Mouse (Mus musculus) lung, adult 2 months (tissue): Measurements from ENCODE around the gene P4ha1.

Experiments
- CTCF ChIP-seq: fragments of 200-500 bp; IDR thresholded peaks from 2 replicates; pipeline ENCODE4 v1.5.1; 2011; ENCODE audit warnings: mild to moderate bottlenecking, low read length, control low read depth; ENCODE audit not compliant: insufficient read depth
- POLR2A ChIP-seq: fragments of 200-500 bp; IDR thresholded peaks from 2 replicates; pipeline ENCODE4 v1.6.1; 2011; ENCODE audit warnings: low read depth, mild to moderate bottlenecking, control low read depth, low read length, borderline replicate concordance; ENCODE audit errors: extremely low read depth

GRCm38 (mm10) chr10:59292558-59292957 is 30.5 kb upstream of the P4ha1 start:
- TF ChIP-seq CTCF, result peak; percentile 90
- TF ChIP-seq POLR2A, result no peak
